Mouse (Mus musculus) effector memory CD4-positive, alpha-beta T cell, adult 5 months (primary cell): ENCODE measurements around the gene Aspn. TPM values are rescaled to one million over a fixed set of nuclear protein-coding genes. Genes with fewer than 3 reads are reported as not detected.

ENCODE experiments used
- polyA plus RNA-seq: library from polyadenylated mRNA; unstranded; fragments of 100-300 nt; shearing (Covaris generic); gene quantifications from one replicate; pipeline ENCODE4 v1.2.1, GENCODE M21; 2017

Gene Aspn
- not detected for polyA plus RNA-seq

DNA sequence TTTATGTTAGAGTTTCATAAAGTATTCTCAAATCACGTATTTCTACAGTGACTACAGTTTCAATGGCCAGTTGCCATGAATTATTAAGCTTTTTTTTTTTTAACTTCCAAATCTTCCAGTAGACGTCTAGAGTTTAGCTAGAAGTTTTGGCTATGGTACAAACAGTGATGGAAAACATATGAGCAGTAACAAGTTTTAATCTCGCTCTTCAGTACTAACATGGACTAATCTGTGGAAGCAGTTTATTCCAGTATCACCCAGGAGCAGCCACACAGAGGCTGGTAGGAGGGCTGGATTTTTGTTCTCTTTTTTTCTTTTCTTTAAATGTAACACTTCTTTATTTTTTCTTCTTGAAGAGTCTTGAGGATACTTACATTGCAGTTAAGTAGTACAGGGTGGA lies at the start of gene Aspn:
Gene Aspn, plus strand, starts transcription at position 165 of the 400 bp plus-strand sequence.

DNA sequence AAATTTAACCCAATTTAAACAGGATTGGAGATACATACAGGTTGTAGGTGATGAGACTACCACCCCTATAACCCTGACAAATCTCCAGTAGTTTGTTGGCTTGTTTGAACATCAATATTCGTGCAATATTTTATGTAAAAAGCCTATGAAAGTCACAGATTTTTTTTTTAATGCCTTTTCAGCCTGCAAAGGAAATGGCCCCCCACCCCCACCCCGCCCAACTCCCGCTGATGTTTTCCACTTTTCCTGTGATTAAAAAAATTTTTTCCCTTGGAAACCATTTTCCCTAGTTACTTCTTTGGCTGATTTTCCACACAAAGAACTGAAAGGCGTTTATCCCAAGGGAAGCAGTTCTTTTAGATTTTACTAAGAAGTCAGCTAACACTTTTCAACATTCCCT lies 39.7 kb upstream of the Aspn start, which contains the start of gene Ecm2:
Gene Ecm2, plus strand, starts transcription at position 301 of the 400 bp plus-strand sequence.

GRCm38 (mm10) chr13:49581541-49582530 lies 37.6 kb downstream of the Aspn start, which contains the start of gene Omd:
Gene Omd, plus strand, starts transcription at chr13:49582462.

DNA sequence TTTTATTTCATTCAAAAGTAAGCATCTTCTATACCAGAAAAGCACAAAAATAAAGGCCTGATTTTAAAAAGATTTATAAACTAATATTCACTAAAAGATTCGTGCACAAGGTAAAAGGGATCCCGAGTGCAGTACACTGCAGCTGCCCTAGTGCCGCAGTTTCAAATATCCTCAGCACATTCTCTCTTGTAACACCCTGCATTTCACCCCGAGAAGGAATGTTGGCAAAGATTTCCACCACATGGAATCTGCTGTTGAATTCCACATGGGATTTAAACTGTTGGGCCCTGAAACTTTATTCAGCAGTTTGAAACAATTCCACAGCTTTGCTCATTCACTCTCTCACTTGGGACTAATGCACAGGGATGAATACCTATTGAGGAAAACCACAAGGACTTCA lies 63.5 kb downstream of the Aspn start, which contains the start of gene Ogn:
Gene Ogn, plus strand, starts transcription at position 333 of the 400 bp plus-strand sequence.

Other genes starting within 250 kb of the Aspn start
- 23.2 TPM for gene Fgd3, start 224.1 kb upstream of the Aspn start, polyA plus RNA-seq
- gene Bicd2, start 202.9 kb upstream of the Aspn start, polyA plus RNA-seq: 18.9 TPM
- 11.1 TPM for gene Ippk, start 123.2 kb upstream of the Aspn start, polyA plus RNA-seq
- gene Tes3-ps, start 51.1 kb upstream of the Aspn start, polyA plus RNA-seq: 4.8 TPM
- not detected for gene Ecm2, start 39.6 kb upstream of the Aspn start, polyA plus RNA-seq
- not detected for gene Omd, start 38.0 kb downstream of the Aspn start, polyA plus RNA-seq
- 0.15 TPM for gene Ogn, start 63.6 kb downstream of the Aspn start, polyA plus RNA-seq
- 1.9 TPM for gene Cenpp, start 108.3 kb downstream of the Aspn start, polyA plus RNA-seq
- 36.9 TPM for gene Nol8, start 108.6 kb downstream of the Aspn start, polyA plus RNA-seq
- gene Iars, start 137.7 kb downstream of the Aspn start, polyA plus RNA-seq: 47.3 TPM